Mouse (Mus musculus) naive thymus-derived CD4-positive, alpha-beta T cell, adult 5 months (primary cell): ENCODE measurements around the gene Nlrp4c. TPM values are rescaled to one million over a fixed set of nuclear protein-coding genes. Genes with fewer than 3 reads are reported as not detected.

Experiments used
- polyA plus RNA-seq: library from polyadenylated mRNA; unstranded; fragments of 100-300 nt; shearing (Covaris generic); gene quantifications from one replicate; pipeline ENCODE4 v1.2.1, GENCODE M21; 2017

Nlrp4c gene
- not detected for polyA plus RNA-seq

DNA sequence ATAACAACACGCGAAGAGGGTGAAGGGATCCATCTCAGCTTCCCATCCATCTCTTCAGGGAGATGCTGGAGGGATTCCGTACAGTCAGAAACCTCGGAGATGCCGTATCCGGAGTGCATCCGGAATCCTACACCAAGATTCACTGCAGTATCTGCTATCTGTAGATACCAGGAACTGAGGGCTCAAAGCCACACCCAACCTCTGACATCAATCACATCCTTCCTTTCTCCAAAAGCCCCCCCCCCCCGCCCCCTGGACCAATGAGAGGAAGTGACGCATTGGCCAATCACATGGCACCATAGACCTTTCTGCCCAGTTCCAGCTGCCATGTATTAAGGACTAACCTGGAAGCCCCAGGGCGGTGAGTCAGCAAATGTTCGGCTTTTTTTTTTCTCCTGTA lies at the start of gene Nlrp4c:
TSS of gene Nlrp4c (plus strand) at position 301 of the 400 bp plus-strand sequence.

DNA sequence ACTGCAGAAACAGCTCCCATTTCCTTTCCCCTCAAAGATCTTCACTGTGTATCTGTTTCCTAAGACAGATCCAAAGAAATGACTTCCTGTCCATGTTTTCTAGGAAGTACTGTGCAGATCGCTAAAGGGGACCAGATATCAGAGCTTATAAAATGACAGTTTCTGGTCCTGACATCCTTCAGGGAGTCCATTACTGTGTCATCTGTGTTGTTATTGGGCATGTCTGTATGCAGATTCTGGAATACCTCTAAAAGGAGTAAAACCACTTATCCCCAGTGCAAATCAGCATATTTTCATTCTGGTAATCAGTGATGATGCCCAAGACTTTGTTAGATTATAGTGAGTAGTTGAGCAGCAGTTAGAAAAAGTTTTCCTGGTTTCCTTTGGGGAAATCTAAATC lies 34.1 kb upstream of the Nlrp4c start, which contains the start of gene Vmn1r65:
TSS of gene Vmn1r65 (minus strand) at position 101 of the 400 bp plus-strand sequence.

Other genes starting within 250 kb of the Nlrp4c start
- not detected for gene Vmn1r63, start 239.7 kb upstream of the Nlrp4c start, polyA plus RNA-seq
- gene Vmn1r64, start 160.6 kb upstream of the Nlrp4c start, polyA plus RNA-seq, result not detected
- gene Vmn1r65, start 34.2 kb upstream of the Nlrp4c start, polyA plus RNA-seq, result not detected
- gene Zfp787, start 110.8 kb downstream of the Nlrp4c start, polyA plus RNA-seq, result 33.1 TPM
- gene Zfp444, start 127.1 kb downstream of the Nlrp4c start, polyA plus RNA-seq, result 25.2 TPM
- not detected for gene Galp, start 151.9 kb downstream of the Nlrp4c start, polyA plus RNA-seq
- not detected for gene Zscan5b, start 177.1 kb downstream of the Nlrp4c start, polyA plus RNA-seq
- gene Epp13, start 207.5 kb downstream of the Nlrp4c start, polyA plus RNA-seq, result not detected
- gene Zfp667, start 241.4 kb downstream of the Nlrp4c start, polyA plus RNA-seq, result 3.5 TPM